Mouse (Mus musculus): Measurements from ENCODE around the gene Prr3. TPM values are rescaled to one million over a fixed set of nuclear protein-coding genes. Genes with fewer than 3 reads are reported as not detected.
A peak's percentile ranks its signal among the peaks of the same experiment; 100 is the strongest.
"Not testable (repeated sequence)": the region's sequence is repeated elsewhere in the genome, so short reads cannot be mapped to it uniquely, and the experiment has no call there.

Gene Prr3
- total RNA-seq, 2 experiments from 2014 or later: 2.1 to 3.2 TPM

DNA sequence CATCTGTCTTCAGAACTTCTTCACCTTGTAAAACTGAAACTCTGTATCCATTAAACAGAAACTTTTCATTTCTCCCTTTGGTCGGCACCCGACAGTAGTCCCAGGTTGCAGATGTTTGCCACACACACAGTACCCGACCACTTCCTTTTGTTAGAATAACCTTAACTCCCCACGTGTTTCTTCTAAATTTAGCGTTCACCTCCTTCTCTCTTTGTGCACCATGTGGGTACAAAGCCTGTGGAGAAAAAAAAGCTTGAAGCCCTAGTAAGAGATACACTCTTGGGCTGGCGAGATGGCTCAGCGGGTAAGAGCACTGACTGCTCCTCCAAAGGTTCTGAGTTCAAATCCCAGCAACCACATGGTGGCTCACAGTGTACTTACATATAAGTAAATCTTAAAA lies 19.3 kb upstream of the Prr3 start:
- DNase-seq (ENCODE audit: low spot score): no peak

DNA sequence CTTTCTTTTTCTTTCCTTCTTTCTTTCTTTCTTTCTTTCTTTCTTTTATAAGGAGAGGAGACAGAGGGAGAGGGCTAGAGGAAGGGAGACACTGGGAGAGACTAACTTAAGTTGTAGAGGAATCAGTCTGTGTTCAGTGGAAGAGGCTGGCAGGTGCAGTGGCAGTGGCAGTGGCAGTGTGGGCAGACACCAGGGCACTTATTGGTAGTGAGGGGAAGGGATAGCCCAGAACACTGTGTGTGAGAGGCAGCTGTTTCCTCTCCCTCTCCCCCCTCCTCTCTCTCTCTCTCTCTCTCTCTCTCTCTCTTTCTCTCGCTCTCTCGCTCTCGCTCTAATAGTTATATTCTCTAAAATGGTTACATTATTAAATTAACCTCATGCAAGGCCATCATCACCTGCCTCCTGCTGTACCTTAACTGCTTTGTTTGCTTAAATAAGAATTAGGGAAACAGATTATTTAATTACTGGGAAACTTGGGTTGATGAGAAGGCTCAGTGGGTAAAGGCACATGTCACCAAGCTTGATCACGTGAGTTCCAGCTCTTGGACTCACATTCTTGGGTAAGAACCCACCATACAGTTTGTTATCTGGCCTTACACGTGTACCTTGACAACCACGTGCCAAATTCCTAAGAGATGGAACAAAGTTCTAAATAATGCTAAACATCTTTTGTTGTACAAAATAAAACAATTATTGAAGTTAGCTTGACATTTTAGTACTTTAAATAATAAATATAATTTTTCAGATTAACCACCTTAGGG lies 18.7 kb upstream of the Prr3 start:
- no peak for DNase-seq (ENCODE audit: low spot score)

DNA sequence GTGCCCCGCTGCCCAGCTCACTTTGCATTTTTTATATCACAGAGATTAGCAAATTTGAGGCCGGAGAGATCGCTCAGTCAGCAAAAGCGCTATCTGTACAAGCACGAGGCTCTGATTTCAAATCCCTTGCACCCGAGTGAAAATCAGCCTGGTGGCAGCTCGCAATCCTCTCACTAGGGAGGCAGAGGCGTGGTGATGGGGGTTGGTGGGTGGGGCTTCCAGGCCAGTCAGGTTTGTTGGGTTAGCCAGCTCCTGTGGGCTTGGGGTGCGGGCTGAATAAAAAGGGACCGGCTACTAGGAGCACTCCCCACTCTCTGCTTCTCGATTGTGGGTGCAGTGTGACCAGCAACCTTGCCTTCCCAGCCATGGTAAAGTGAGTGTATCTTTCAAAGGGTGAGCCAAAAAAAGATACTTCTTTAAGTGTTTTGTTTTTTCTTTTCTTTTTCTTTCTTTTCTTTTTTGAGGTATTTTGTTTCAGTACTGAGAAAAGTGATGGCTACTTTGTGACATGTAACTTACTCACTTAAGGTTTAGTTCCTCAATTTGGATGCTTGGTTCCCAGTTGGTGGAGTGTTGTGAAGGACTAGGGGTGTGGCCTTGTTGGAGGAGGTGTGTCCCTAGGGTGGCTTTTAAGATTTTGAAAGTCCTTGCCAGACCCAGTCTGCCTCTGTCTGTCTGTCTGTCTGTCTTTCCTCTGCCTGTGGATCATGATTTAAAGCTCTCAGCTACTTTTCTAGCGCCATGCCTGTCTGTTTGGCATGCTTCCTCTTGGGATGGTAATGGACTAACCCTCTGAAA lies 17.9 kb upstream of the Prr3 start:
- DNase-seq (ENCODE audit: low spot score): no peak

DNA sequence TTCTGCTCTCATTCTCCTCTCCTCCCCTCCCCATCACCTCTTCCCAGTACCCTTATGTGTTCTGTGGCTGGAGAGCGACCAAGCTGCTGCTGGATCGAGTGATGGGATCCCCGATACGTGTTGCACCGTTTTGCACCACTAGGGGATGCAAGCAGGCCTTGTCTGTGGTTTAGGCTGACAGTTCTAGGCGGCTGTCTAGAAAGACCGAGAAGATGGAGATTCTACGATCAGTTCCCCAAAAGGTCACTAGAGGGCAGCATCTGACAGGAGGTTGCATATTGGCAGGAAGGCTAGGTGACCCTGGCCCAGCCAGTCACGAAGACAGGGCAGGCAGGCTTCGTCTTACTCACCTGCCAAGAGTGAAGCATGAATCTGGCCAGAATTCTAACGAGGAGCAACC lies 16.9 kb upstream of the Prr3 start:
- DNase-seq (ENCODE audit: low spot score): peak; percentile 98

DNA sequence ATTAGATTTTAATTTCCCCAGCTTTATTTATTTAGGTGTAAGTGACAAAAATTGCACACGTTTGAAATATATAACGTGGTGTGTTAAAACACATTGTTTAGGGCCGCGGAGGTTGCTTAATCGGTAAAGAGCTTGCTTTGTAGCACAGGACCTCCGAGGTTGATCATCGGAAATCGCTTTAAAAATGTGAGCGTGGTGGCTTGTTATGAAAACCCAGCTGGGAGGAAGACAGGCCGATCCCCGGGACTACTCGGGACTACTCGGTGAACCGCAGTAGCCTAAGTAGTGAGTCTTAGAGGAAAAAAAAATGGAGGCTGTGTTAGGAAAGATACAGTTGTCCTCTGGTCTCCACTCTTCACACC lies 14.8 kb upstream of the Prr3 start:
- DNase-seq (ENCODE audit: low spot score): no peak

DNA sequence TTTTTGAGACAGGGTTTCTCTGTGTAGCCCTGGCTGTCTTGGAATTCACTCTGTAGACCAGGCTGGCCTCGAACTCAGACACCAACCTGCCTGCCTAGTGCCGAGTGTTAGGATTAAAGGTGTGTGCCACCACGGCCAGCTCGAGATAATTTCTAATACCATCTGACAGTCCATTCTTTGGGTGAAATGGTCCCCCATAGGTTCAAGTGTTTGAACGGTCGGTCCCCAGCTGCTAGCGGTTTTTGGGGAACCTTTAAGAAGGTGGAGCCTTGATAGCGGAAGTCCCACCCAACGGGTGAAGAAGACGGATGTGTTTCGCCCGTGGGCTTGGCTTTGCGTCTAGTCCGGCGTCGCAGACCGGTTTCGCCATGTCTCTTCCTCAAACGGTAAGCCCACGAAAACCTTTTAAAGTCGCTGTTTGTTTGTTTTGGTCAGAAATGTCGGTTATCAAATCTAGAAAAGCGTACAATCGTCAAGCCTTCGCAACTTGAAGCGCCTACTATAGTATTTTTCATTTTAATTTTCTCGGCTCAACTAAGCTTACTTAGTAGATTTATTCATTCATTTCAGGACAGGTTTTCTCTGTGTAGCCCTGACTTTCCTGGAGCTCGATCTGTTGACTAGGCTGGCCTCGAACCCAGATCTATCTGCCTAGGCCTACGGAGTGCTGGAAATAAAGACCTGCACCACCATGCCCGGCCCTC lies 14.3 kb upstream of the Prr3 start:
- DNase-seq (ENCODE audit: low spot score): peak; percentile 86

DNA sequence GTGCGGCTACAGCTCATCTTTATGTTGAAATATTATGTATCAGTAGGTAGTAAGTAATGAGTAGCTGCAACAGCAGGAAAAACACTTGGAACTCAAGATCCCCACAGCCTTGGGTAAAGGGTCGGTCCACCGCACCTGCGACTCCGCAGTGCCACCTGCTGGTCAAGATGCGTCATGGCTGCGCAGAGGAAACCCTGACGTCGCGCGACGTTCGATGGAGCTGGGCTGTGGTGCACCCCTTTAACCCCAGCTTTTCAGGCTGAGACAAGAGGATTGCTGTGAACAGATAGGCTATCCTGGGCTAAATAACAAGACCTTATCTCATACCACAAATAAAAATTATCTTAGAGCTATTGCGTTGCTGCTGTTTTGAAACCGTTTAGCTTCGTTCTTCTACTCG lies 13.6 kb upstream of the Prr3 start:
- peak; percentile 80 for DNase-seq (ENCODE audit: low spot score)

DNA sequence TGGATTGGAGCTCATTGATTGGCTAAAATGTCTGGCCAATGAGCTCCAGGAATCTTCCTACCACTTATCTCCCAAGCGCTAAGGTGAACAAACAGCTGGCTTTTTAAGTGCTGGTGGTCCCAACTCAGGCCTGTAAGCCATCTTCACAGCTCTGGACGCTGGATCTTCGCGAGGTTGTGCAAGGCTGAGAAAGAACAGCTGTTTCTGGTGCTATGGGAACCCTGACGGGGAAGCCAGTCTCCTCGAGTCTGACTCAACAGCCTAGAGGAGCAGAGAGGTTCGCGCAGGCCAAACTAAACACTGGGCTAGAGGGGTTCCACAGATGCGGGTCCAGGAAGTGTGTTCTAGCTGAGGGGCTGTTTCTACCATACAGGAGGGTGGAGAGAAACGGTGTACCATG lies 11.7 kb upstream of the Prr3 start:
- DNase-seq (ENCODE audit: low spot score): no peak

DNA sequence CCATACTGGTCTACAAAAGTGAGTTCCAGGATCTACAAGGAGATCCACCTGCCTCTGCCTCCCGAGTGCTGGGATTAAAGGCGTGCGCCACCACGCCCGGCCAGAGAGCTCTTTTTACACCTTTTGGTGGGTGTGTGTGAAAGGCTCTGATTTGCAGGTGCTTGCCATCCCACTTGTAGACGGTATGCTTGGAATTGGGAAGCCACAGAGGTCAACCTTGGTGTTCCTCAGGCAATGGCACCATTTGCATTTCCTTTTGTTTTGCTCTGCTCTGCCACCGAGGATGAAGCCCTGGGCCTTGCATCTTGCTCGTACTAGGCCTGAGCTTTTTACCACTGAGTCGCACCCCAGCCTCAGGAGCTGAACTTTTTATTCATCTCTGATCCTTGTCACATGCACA lies 1.7 kb upstream of the Prr3 start:
- DNase-seq (ENCODE audit: low spot score): no peak

DNA sequence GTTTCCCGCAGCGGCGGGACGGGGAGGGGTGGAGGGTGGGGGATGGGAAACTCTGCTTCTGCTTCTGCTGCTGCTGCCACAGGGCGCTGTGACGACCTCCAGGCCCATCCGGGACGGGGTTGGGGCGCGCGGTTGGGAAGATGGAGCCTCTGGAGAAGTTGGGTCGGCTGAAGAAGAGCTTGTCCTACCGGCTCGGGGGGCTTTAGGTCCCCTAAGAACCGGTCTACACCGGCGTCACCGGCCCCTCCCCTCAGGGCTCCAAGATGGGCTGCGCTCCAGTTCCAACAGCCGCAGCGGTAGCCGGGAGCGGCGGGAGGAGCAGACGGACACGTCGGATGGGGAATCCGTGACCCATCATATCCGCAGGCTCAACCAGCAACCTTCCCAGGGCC lies 323 bp upstream of the Prr3 start:
- DNase-seq (ENCODE audit: low spot score): peak; percentile 48

DNA sequence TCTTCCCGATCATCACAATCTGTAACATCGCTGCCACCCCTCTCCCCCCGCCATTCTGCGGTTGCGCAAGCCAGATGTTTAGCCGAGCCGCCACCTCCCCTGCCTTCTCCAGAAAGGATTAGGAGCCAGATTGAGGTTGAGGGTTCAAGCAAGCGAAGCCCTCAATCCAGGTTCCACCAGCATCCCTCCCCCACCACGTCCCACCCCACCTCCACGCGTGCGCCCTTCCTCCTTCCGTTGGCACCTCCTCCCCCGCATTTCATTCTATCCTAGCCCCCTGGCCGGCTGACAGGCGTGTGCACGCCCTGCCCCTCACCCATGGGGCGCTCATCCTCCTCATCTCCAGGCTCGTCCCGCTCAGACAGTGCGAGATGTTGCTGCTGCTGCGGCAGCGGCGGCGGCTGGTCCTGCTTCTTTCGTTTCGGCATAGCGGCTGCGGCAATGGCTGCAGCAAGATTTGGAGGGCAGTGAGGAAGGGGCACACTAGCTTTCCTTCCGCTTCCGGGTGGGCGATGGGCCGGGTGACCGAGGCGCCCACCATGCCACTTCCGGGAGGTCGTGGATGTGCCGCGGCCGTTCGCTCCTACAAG lies 1.1 kb downstream of the Prr3 start:
- DNase-seq (ENCODE audit: low spot score): no peak

DNA sequence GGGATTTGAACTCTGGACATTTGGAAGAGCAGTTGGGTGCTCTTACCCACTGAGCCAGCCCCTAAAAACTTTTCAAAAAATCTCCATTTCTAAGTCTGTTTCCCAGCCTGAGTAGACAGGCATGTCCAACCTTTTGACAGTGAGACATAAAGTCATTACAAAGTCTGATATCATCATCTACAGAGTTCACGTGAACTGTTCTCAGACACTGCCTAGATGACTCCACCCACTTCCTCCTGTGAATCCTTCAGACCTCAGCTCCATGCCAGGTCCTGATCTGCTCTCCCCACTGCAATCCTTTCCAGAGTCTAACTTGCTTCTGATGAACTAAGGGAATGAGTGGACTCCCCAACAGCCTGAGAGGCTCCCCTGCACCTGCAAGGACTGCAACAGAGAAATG lies 7.9 kb downstream of the Prr3 start:
- DNase-seq (ENCODE audit: low spot score): no peak

DNA sequence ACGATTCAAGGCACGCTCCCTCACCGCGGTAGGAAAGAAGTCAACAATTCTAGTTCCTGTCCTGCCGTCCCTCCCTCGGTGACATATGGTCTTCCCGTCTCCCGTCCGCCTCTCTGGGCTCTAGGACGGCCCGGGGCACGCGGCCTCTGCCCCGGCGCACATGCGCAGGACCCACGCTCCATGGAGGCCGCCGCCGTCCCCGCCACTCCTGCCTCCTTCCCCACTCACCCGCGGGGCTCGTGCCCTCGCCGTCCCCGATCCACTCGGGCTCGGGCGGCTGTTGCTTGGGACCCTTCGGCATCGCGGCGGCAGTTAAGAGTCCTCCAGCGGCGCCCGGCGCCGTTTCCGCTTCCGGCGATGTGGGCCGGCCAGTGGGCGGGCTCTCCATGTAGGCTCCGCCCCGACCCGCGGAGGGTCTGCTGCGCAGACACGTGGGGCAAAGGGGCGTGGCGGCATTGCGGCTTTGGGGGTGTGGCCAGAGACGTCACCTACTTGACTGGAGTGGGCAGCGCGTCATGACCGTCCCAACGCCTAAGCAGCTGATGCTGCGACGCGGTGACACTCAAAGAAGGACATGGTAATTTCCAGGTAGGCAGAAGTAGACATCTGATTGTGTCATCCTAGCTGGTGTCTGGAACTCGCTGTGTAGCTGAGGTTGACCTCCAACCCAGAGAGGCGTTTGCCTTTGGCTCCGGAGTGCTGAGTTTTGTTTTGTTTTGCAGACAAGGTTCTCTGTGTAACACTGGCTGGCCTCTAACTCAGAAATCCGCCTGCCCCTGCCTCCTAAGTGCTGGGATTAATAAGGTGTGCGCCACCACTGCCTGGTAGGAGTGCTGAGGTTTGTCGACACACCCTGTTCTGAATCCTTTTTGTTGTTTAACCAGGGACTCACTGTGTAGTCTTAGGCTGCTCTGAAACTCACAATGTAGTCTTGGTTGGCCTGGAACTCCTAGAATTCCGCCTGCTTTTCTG lies 10.3 kb downstream of the Prr3 start, which contains the start of gene Abcf1:
Gene Abcf1, minus strand, starts transcription at position 344 of the 972 bp plus-strand sequence.
- peak; percentile 99 for DNase-seq (ENCODE audit: low spot score)

DNA sequence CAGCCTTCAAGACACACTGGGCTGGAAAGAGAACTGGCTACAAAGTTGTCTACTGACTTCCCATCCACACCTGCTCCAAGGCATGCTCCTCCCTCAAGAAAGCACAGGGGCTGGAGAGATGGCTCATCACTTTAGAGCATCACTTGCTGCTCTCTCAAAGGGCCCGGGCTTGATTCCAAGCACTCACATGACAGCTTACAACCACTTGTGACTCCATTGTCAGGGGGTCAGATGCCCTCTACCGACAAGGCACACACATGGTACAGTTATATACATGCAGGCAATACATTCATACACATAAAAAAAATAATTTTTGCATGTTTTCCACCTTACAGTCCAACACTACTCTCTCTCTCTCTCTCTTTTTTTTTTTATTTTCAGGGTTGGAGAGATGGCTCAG lies 12.4 kb downstream of the Prr3 start:
- DNase-seq (ENCODE audit: low spot score): no peak

DNA sequence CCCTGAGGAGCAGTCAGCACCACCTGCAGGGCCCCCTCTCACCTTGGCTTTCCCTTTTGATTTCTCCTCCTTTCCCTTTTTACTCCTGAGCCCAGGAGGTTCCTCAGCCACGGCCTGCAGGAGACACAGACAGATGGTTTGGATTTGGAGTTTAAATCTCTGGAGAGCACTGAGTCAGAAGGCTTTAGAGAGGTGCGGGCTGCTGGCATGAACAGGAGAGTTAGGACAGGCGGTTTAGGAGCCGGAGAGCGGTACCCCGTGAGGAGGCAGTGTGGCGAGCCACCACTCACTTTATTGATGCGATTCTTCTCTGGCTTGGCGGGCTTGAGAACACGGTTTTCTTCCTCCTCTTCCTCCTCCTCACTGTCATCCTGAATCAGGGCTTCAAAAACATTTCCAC lies 16.8 kb downstream of the Prr3 start:
- DNase-seq (ENCODE audit: low spot score): no peak

DNA sequence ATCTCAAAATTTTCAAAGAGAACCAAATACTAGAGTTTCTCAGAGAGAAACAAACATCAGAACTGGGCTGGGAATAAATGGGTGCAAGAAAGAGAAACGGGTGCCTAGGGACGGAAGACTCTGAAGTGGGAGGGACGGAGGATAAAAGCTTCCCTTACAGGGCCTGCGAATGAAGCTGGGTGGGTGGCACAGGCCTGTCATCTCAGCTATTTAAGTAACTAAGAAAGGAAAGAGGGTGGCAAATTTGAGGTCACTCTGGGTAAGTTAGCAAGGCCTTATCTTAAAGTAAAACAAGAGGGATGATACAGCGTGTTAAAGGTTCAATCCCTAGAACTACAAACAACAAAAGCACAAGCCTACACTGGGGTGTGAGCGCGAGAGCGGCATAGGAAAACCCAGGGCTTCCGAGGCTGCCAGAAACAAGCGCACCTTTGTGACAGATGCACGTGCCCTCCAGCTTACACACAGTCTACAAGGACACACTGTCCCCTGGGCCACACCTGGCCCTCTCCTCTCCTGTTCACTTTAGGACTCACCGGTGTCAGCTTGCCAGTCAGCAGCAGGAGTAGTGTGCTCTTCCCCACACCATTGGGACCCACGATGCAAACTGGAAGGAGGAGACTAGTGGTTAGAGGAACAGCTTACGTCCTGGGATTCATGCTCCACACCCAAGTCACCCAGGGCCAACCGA lies 21.4 kb downstream of the Prr3 start:
- DNase-seq (ENCODE audit: low spot score): no peak

DNA sequence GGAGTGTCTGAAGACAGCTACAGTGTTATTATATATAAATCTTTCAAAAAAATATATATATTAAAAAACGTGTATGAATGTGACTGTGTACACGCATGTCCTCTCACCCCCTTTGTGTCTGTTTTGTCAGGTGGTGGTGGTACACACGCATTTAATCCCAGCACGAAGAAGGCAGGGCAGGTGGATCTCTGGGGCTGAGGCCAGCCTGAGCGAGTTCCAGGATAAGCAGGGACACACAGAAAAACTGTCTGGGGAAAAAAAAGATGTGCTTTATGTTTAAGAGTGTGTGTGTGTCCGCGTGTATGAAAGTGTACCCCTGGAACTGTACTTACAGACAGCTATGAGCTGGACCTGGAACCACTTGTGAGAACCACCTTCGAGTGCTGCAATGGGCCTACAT lies 25.4 kb downstream of the Prr3 start:
- no peak for DNase-seq (ENCODE audit: low spot score)

DNA sequence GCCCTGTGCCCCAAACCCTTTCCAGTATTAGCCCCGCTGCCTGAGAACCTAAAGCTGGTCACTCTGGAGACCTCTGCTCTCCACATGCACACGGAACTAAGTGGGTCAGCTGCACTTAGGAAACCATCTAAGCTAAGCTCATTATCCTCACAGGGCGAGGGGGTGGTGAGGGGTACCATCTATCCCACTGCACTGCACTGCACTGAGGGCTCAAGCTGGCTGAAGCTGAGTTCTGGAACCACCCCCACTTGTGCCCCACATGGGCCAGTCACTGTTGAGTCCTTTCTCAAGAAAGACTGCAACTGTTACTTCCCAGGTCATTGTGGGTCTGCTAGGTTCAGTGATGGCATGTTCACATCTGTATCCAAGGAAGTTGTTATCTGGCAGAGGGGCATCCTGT lies 27.5 kb downstream of the Prr3 start:
- DNase-seq (ENCODE audit: low spot score): not testable (repeated sequence)

DNA sequence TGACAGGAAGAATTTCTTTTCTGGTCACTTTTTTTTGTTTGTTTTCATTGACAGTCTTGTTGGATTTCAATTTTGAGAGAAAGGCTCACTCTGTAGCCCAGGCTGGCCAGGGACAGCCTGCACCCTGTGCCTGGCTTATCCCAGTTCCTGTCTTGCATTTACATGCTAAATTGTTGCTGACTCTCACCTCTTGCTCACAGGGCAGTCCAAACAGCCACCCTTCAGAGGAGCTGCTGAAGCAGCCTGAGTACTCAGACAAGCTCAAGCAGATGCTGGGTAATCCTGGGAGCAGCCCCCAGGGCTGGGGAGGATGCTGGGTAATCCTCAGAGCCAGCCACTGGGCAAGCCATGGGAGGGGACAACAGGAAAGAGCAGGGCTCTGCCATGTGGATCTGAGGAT lies 29.1 kb downstream of the Prr3 start:
- DNase-seq (ENCODE audit: low spot score): not testable (repeated sequence)

DNA sequence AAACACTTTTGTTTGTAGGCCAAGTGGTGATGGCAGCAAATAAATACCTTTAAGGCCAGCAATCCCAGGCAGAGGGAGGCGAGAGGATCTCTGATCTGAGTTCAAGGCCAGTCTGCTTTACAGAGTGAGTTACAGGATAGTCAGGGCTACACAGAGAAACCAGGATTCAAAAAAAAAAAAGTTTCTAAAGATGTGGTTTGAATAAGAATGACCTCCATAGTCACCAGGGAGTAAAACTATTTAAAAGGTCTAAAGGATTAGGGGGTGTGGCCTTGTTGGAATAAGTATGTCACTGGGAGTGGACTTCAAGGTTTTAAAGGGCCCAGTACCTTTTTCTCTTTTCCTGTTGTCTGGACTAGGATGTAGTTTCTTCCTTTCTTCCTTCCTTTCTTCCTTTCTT lies 40.1 kb downstream of the Prr3 start:
- DNase-seq (ENCODE audit: low spot score): no peak
